Mouse (Mus musculus) liver, adult (tissue): ENCODE data around the gene Cnot10.

Experiments used
- GATA4 ChIP-seq: IDR thresholded peaks from 2 replicates; pipeline ENCODE4 v1.6.1; 2014; ENCODE audit warnings: mild to moderate bottlenecking, low read length; ENCODE audit not compliant: insufficient replicate concordance

Cnot10 gene

DNA sequence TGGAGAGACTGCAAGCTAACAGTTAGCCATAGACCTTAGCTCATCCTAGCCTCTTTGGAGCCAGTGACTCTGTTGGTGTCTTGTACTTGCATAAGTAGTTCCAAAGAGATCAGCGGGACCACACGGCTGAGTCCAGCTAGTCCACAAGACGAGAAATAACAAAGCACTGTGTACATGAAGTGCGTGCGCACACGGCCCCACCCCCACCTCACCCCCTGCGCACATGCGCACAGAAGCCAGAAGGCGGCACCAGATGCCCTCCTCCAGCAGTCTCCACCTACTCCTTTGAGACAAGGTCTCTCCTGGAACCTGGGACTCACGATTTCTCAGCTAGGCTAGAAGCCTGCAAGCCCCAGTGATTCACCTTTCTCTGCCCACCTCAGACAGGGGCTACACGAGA, 23.8 kb upstream of the Cnot10 start:
- no peak for TF ChIP-seq GATA4

DNA sequence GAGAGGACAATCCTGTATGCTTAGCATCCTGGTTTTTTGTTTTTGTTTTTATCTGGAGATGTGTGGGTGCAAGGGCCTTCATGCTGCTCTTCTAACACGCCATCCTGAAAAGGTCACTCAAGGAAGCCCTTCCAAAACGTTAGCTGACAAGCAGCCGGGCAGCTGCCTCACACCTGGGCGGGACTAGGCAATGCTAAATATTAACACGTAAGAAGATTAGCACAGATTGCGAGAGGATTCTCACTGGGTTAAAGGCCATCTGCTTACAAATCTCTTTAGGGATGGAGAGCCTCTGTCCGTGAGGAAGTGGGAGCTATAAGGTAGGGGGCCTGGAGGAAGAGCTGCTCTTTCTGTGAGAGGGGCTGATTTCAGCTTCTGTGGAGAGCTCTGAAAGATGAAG, 22.0 kb upstream of the Cnot10 start:
- TF ChIP-seq GATA4 = no peak

- no peak for TF ChIP-seq GATA4
Measured at GRCm38 (mm10) chr9:114660983-114661382, 21.0 kb upstream of the Cnot10 start.

DNA sequence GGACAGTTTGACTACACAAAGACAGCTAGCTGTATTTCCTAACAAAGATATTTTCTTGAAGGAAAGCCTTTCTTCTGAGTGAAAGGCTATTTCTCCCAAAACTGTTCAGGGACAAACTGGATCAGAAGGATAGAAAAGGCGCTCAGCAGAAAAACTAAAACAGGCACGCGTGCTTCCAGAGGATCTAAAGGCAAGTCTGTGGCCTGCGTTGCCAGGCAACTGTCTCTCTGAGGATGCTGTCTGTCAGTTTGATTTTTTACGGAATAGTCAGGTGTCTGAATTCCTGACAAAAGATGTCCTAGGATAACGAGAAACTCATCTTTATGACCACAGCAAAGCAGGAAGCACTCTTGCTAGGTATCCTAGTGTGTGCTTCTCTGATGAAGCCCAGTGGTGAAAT, 20.5 kb upstream of the Cnot10 start:
- no peak for TF ChIP-seq GATA4

GRCm38 (mm10) chr9:114656701-114657100, 16.7 kb upstream of the Cnot10 start:
- TF ChIP-seq GATA4 = no peak

DNA sequence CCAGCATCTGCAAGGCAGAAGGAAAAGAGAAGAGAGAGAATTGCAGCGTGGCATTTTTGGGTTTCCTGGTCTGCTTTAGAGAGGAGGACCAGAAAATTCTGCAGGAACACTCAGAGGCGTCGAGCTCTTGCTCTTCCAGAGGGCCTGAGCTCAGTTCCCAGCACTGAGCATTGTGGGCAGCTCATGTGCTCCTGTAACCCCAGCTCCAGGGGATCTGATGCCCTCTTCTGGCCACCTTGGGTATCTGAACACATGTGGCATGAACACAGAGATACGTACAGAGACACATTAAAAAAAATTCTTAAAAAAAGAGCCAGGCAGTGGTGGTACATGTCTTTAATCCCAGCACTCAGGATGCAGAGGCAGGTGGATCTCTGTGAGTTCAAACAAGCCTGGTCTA, 15.4 kb upstream of the Cnot10 start:
- TF ChIP-seq GATA4 = no peak

- TF ChIP-seq GATA4 = no peak
Measured at GRCm38 (mm10) chr9:114650938-114651634, 11.1 kb upstream of the Cnot10 start.

- no peak for TF ChIP-seq GATA4
Measured at GRCm38 (mm10) chr9:114649371-114649770, 9.4 kb upstream of the Cnot10 start.

DNA sequence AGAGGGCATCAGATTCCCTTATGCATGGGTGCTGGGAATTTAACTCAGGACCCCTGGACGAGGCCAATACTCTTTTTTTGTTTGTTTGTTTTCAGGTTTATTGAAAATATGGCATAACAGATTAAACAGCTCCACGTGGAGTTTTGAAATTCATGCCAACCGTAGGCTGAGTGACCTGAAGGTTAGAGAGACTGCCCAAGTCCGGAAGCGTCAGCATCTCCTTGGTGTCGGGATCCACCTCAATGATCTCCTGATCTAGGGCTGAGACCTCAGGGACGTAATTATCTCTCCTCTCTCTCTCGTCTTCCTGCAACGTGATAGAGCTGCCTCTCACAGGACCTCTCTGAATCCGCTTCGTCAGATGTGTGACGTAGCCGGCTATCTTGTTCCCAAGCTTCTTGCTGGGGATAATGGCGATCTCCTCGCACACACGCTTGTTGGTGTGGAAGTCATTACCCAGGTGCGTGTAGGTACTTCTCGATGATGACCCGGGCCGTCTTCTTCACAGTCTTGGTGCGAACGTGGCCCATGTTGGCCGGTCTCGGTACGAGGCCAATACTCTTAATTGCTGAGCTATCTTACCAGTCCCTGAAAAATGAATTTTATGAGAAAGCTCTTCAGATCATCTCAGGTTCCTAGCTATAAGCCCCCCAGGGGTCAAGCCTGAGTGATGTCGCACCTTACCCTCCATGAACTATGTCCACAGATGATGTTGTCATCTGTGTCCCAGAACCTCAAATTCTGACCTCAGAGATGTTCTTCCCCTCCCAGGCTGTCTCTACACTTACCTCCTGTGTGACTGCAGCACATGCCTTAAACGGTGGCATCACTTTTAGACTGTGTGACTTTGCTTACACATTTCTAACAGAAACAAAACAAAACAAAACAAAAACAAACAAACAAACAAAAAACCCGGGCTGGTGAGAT, 7.8 kb upstream of the Cnot10 start:
- no peak for TF ChIP-seq GATA4

- TF ChIP-seq GATA4 = peak; percentile 6; the same call in 1 of the 2 replicates
Measured at GRCm38 (mm10) chr9:114646556-114647505, 6.8 kb upstream of the Cnot10 start.

- no peak for TF ChIP-seq GATA4
Measured at GRCm38 (mm10) chr9:114639186-114639748, 717 bp downstream of the Cnot10 start.

DNA sequence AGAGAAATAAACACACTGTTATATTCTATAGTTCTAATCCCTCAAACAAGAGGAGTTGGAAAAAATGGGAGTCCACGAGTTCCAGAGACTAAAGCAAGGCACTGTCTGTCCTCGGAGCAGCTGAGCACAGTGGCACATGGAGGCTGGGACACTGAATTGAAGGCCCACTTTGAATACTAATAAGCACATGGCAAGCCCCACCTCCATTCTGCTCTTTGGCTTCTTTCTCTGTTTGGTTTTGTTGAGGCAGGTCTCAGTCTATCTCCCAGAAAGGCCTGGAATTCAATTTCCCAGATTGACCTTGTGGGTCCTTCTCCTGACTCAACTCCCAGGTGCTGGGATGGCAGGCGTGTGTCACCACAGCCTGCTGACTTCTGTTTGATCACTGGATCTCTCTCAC, 3.2 kb downstream of the Cnot10 start:
- no peak for TF ChIP-seq GATA4

DNA sequence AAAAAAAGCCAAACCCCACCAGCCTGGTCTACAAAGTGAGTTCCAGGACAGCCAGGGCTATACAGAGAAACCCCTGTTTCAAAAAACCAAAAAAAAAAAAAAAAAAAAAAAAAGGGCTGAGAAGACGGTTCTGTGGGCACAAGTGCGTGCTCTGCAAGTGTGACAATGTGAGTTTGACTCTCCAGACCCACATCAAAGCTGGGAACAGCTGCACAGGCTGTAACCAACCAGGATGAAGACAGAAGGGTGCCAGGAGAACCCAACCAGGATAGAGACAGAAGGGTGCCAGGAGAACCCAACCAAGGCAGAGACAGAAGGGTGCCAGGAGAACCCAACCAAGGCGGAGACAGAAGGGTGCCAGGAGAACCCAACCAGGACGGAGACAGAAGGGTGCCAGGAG, 3.8 kb downstream of the Cnot10 start:
- no peak for TF ChIP-seq GATA4

DNA sequence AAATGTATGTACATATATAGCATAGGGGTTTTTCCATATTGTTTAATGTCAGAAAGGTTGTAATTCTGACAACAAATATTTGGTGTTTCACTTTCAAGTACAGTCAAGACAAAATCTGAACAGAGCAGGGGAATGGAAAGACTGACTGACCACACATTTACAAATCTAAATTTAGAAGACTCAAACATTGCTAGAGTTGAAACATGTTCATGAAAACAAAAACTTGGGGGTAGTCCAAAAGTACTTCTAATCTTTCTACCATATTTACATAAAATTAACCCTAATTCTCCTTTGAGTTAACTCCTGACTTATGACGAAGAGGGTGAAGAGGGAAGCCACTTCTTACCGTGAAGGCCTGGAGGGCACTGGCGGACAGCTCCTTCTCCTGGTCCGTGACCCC, 7.7 kb downstream of the Cnot10 start:
- TF ChIP-seq GATA4 = no peak

- TF ChIP-seq GATA4 = no peak
Measured at GRCm38 (mm10) chr9:114626726-114627125, 13.3 kb downstream of the Cnot10 start.
